Mouse (Mus musculus) kidney, postnatal 0 days (tissue): Measurements from ENCODE around the gene Srek1. TPM values are rescaled to one million over a fixed set of nuclear protein-coding genes. Genes with fewer than 3 reads are reported as not detected.
A peak's percentile ranks its signal among the peaks of the same experiment; 100 is the strongest.

Source experiments
- ATAC-seq: fragments of 200-750 bp; cut with Nextera tagmentation; replicated peaks from 2 replicates; pipeline ENCODE4 v1.8.0; 2017; ENCODE audit warnings: low read depth, moderate number of reproducible peaks, moderate TSS enrichment, moderate library complexity; ENCODE audit not compliant: low FRiP score
- DNase-seq: peaks from one replicate; pipeline ENCODE4 v3.0.0-alpha.2; 2016; ENCODE audit warnings: low spot score
- H3K27ac ChIP-seq: fragments of 300-500 bp; sonication (generic); 2 replicates; pipeline ENCODE4 v1.5.1; 2014; ENCODE audit warnings: mild to moderate bottlenecking
- H3K27me3 ChIP-seq: fragments of 300-500 bp; sonication (generic); 2 replicates; pipeline ENCODE4 v1.6.1; 2014; ENCODE audit warnings: low read length, mixed read lengths; ENCODE audit not compliant: insufficient read depth
- H3K36me3 ChIP-seq: fragments of 300-500 bp; sonication (generic); 2 replicates; pipeline ENCODE4 v1.6.1; 2014; ENCODE audit warnings: low read length, mixed read lengths; ENCODE audit not compliant: insufficient read depth
- H3K4me1 ChIP-seq: fragments of 300-500 bp; sonication (generic); replicated peaks from 2 replicates; pipeline ENCODE4 v1.6.1; 2014; ENCODE audit warnings: antibody characterized with exemption, low read length, mixed read lengths; ENCODE audit not compliant: insufficient read depth
- H3K4me2 ChIP-seq: fragments of 300-500 bp; sonication (generic); 2 replicates; pipeline ENCODE4 v1.6.1; 2014; ENCODE audit warnings: mild to moderate bottlenecking, low read length, moderate library complexity, mixed read lengths
- H3K4me3 ChIP-seq: fragments of 300-500 bp; sonication (generic); replicated peaks from 2 replicates; pipeline ENCODE4 v1.5.1; 2014; ENCODE audit warnings: low read depth, low read length
- H3K9ac ChIP-seq: fragments of 300-500 bp; sonication (generic); 2 replicates; pipeline ENCODE4 v1.6.1; 2014; ENCODE audit warnings: low read depth, low read length
- H3K9me3 ChIP-seq: fragments of 300-500 bp; sonication (generic); replicated peaks from 2 replicates; pipeline ENCODE4 v1.6.1; 2016; ENCODE audit warnings: low read length, inconsistent platforms, mixed read lengths
- CTCF ChIP-seq: IDR thresholded peaks from 2 replicates; pipeline ENCODE4 v1.5.1; 2016; ENCODE audit warnings: antibody characterized with exemption, low read depth, mild to moderate bottlenecking, moderate library complexity
- WGBS: fragments of 180-500 bp; shearing (Covaris S2); extraction: QIAGEN DNeasy Blood & Tissue Kit; methylation state at CpG from one replicate; pipeline ENCODE4 v1.1.7; 2014; 5-methylcytosine and 5-hydroxymethylcytosine counted together
- polyA plus RNA-seq: library from polyadenylated mRNA; unstranded; fragments of >200 nt; fragmentation: Nextera tagmentation; extraction: Ambion mirVana; gene quantifications from 2 replicates; pipeline ENCODE4 v1.2.1, GENCODE M21; 2015

Gene Srek1
- polyA plus RNA-seq, 1 experiment from 2014 or later: 46.3 TPM

- Histone ChIP-seq H3K4me3 (no peak overlapping the region), H3K9ac (no peak overlapping the region), H3K4me2 (no peak overlapping the region), H3K27me3 (no peaks in the 10 kb centered on the region), H3K4me1 (no peaks in the 10 kb centered on the region), H3K36me3 (peaks cover 46% of the 10 kb centered on the region), H3K27ac (no peak overlapping the region), H3K9me3 (no peaks in the 10 kb centered on the region)
- 88% methylated on average over 4 of the region's 4 CpGs for WGBS
- TF ChIP-seq CTCF: no peak
- ATAC-seq (no peak), DNase-seq (no peak)
These were observed 29.2 kb downstream of the Srek1 start for GRCm38 (mm10) chr13:103745160-103745559.

- DNase-seq (no peak), ATAC-seq (no peak)
- H3K27me3 ChIP-seq: no peaks in the 10 kb centered on the region
These were observed 38.9 kb downstream of the Srek1 start for GRCm38 (mm10) chr13:103735330-103736007.

GRCm38 (mm10) chr13:103726872-103727271 is 47.5 kb downstream of the Srek1 start:
- Histone ChIP-seq H3K36me3 (no peaks in the 10 kb centered on the region), H3K9ac (no peak overlapping the region), H3K4me3 (no peak overlapping the region), H3K4me1 (no peaks in the 10 kb centered on the region), H3K4me2 (no peak overlapping the region), H3K27me3 (no peaks in the 10 kb centered on the region), H3K27ac (no peak overlapping the region), H3K9me3 (no peaks in the 10 kb centered on the region)
- WGBS: 80% methylated on average over 2 of the region's 2 CpGs
- ATAC-seq (no peak), DNase-seq (no peak)
- no peak for TF ChIP-seq CTCF

More at GRCm38 (mm10) chr13:103735330-103736007, 38.9 kb downstream of the Srek1 start:
- Histone ChIP-seq H3K9me3 (no peaks in the 10 kb centered on the region), H3K4me3 (no peak overlapping the region), H3K4me1 (no peaks in the 10 kb centered on the region), H3K4me2 (no peak overlapping the region), H3K27ac (no peak overlapping the region), H3K9ac (no peak overlapping the region), H3K36me3 (peaks cover 8% of the 10 kb centered on the region)
- 91% methylated on average over 5 of the region's 5 CpGs for WGBS
- TF ChIP-seq CTCF: no peak

- ATAC-seq: no peak; the same call in 1 of the 2 replicates
- Histone ChIP-seq H3K27me3 (no peaks in the 10 kb centered on the region), H3K4me3 (no peak overlapping the region), H3K9ac (no peak overlapping the region), H3K4me1 (no peaks in the 10 kb centered on the region), H3K4me2 (peak overlapping the region; percentile 23; the same call in 1 of the 2 replicates), H3K9me3 (no peaks in the 10 kb centered on the region), H3K27ac (0 out of 2 replicates have a peak overlapping the region, but pooled peaks have one; percentile 13), H3K36me3 (no peaks in the 10 kb centered on the region)
- peak; percentile 69 for DNase-seq
- WGBS: 18% methylated on average over 11 of the region's 11 CpGs
- no peak for TF ChIP-seq CTCF
These were observed 62.9 kb downstream of the Srek1 start for GRCm38 (mm10) chr13:103711406-103712025.

- ATAC-seq (no peak), DNase-seq (peak; percentile 41)
- no peaks in the 10 kb centered on the region for H3K9me3 ChIP-seq
- no peaks in the 10 kb centered on the region for H3K27me3 ChIP-seq
- no peaks in the 10 kb centered on the region for H3K36me3 ChIP-seq
- TF ChIP-seq CTCF: peak; percentile 64
- 65% methylated on average over 7 of the region's 7 CpGs for whole genome bisulfite sequencing
- H3K4me3 ChIP-seq: no peak overlapping the region
- no peaks in the 10 kb centered on the region for H3K4me1 ChIP-seq
- H3K9ac ChIP-seq: no peak overlapping the region
- no peak overlapping the region for H3K27ac ChIP-seq
- H3K4me2 ChIP-seq: no peak overlapping the region
These were observed 64.0 kb downstream of the Srek1 start for GRCm38 (mm10) chr13:103710359-103710781.

GRCm38 (mm10) chr13:103705436-103705978 is 68.9 kb downstream of the Srek1 start:
- no peak for TF ChIP-seq CTCF
- WGBS: 69% methylated on average over 6 of the region's 6 CpGs
- no peak overlapping the region for H3K9ac ChIP-seq
- H3K4me3 ChIP-seq: no peak overlapping the region
- H3K36me3 ChIP-seq: no peaks in the 10 kb centered on the region
- ATAC-seq (no peak), DNase-seq (no peak)
- H3K9me3 ChIP-seq: no peaks in the 10 kb centered on the region
- H3K4me2 ChIP-seq: no peak overlapping the region
- no peak overlapping the region for H3K27ac ChIP-seq
- H3K4me1 ChIP-seq: peaks cover 5% of the 10 kb centered on the region; the same call in 1 of the 2 replicates
- no peaks in the 10 kb centered on the region for H3K27me3 ChIP-seq
